Mouse (Mus musculus): ENCODE measurements around the gene Ugt1a5.

- no peak for TF ChIP-seq CTCF (IDR thresholded peaks at IDR 0.05; ENCODE audit: extremely low read depth, insufficient read depth, insufficient read length, insufficient replicate concordance)
- no peak for TF ChIP-seq POLR2A (IDR thresholded peaks at IDR 0.05; ENCODE audit: low read depth, low read length)
These were observed 58.4 kb downstream of the Ugt1a5 start for GRCm38 (mm10) chr1:88224029-88224776.
